Mouse (Mus musculus) neural tube, embryonic 11.5 days (tissue): ENCODE data around the gene Pskh1. TPM values are rescaled to one million over a fixed set of nuclear protein-coding genes. Genes with fewer than 3 reads are reported as not detected.

ENCODE experiments used
- ATAC-seq: fragments of 200-750 bp; cut with Nextera tagmentation; 2 replicates; pipeline ENCODE4 v1.8.0; 2017; ENCODE audit warnings: moderate number of reproducible peaks, mild to moderate bottlenecking, moderate TSS enrichment, moderate library complexity; ENCODE audit not compliant: insufficient read depth, low FRiP score, low TSS enrichment
- DNase-seq: peaks from one replicate; pipeline ENCODE4 v3.0.0-alpha.2; 2015; ENCODE audit warnings: low spot score
- H3K27ac ChIP-seq: fragments of 300-500 bp; sonication (generic); 2 replicates; pipeline ENCODE4 v1.5.1; 2014; ENCODE audit warnings: low read depth, mild to moderate bottlenecking, low read length
- H3K27me3 ChIP-seq: fragments of 300-500 bp; sonication (generic); 2 replicates; pipeline ENCODE4 v1.6.1; 2014; ENCODE audit warnings: mild to moderate bottlenecking, low read length, mixed read lengths; ENCODE audit not compliant: control insufficient read depth, insufficient read depth
- H3K36me3 ChIP-seq: fragments of 300-500 bp; sonication (generic); 2 replicates; pipeline ENCODE4 v1.6.1; 2014; ENCODE audit warnings: mild to moderate bottlenecking, low read length, moderate library complexity, mixed read lengths; ENCODE audit not compliant: control insufficient read depth, insufficient read depth
- H3K4me1 ChIP-seq: fragments of 300-500 bp; sonication (generic); 2 replicates; pipeline ENCODE4 v1.6.1; 2014; ENCODE audit warnings: low read length, mixed read lengths; ENCODE audit not compliant: control insufficient read depth, insufficient read depth
- H3K4me2 ChIP-seq: fragments of 300-500 bp; sonication (generic); 2 replicates; pipeline ENCODE4 v1.6.1; 2014; ENCODE audit warnings: low read depth, mild to moderate bottlenecking, moderate library complexity
- H3K4me3 ChIP-seq: fragments of 300-500 bp; sonication (generic); 2 replicates; pipeline ENCODE4 v1.5.1; 2014; ENCODE audit warnings: low read depth, low read length
- H3K9ac ChIP-seq: fragments of 300-500 bp; sonication (generic); 2 replicates; pipeline ENCODE4 v1.6.1; 2014; ENCODE audit warnings: mild to moderate bottlenecking, low read length
- H3K9me3 ChIP-seq: fragments of 300-500 bp; sonication (generic); 2 replicates; pipeline ENCODE4 v1.6.1; 2016; ENCODE audit warnings: low read length; ENCODE audit not compliant: control insufficient read depth
- WGBS: fragments of 180-500 bp; shearing (Covaris S2); extraction: QIAGEN DNeasy Blood & Tissue Kit; methylation state at CpG from one replicate; pipeline ENCODE4 v1.1.7; 2014; 5-methylcytosine and 5-hydroxymethylcytosine counted together
- polyA plus RNA-seq: library from polyadenylated mRNA; unstranded; fragments of >200 nt; fragmentation: Nextera tagmentation; extraction: Ambion mirVana; gene quantifications from 2 replicates; pipeline ENCODE4 v1.2.1, GENCODE M21; 2014

The Pskh1 gene
- polyA plus RNA-seq, 1 experiment from 2014 or later = 20.4 TPM

- WGBS = under 1% methylated on average over 45 of the region's 45 CpGs
- peaks cover 27% of the 10 kb centered on the region for H3K36me3 ChIP-seq
- H3K9ac ChIP-seq = peak within 1 kb of the TSS; percentile 94
- no peak within 1 kb of the TSS for H3K27ac ChIP-seq
- H3K4me3 ChIP-seq = peak within 1 kb of the TSS; percentile 95
- ATAC-seq = peak; percentile 83
- no peaks in the 10 kb centered on the region for H3K27me3 ChIP-seq
- peaks cover 10% of the 10 kb centered on the region for H3K4me1 ChIP-seq
- DNase-seq = peak; percentile 85
- no peaks in the 10 kb centered on the region for H3K9me3 ChIP-seq
- H3K4me2 ChIP-seq = peak within 1 kb of the TSS; percentile 76
Observed at GRCm38 (mm10) chr8:105880754-105881520, 19.3 kb upstream of the Pskh1 start, which contains the start of gene Edc4. Gene Edc4 (plus strand): TSS chr8:105880881.

GRCm38 (mm10) chr8:105889756-105890465 is 10.3 kb upstream of the Pskh1 start:
- H3K9ac ChIP-seq = no peak overlapping the region
- peaks cover 51% of the 10 kb centered on the region for H3K36me3 ChIP-seq
- H3K4me1 ChIP-seq = peaks cover 3% of the 10 kb centered on the region; the same call in 1 of the 2 replicates
- ATAC-seq = no peak
- no peaks in the 10 kb centered on the region for H3K9me3 ChIP-seq
- 93% methylated on average over 12 of the region's 12 CpGs for WGBS
- no peak overlapping the region for H3K4me3 ChIP-seq
- H3K4me2 ChIP-seq = no peak overlapping the region
- H3K27ac ChIP-seq = no peak overlapping the region
- H3K27me3 ChIP-seq = no peaks in the 10 kb centered on the region
- DNase-seq = no peak

- Histone ChIP-seq H3K27me3 (no peaks in the 10 kb centered on the region), H3K4me1 (peaks cover 3% of the 10 kb centered on the region; the same call in 1 of the 2 replicates), H3K9ac (no peak overlapping the region), H3K36me3 (peaks cover 42% of the 10 kb centered on the region), H3K4me3 (no peak overlapping the region), H3K4me2 (no peak overlapping the region), H3K9me3 (no peaks in the 10 kb centered on the region), H3K27ac (no peak overlapping the region)
- no peak for DNase-seq
- ATAC-seq = no peak
- 83% methylated on average over 6 of the region's 6 CpGs for WGBS
Observed at GRCm38 (mm10) chr8:105890870-105891269, 9.4 kb upstream of the Pskh1 start.

GRCm38 (mm10) chr8:105892432-105892831 is 7.8 kb upstream of the Pskh1 start:
- ATAC-seq = no peak
- Histone ChIP-seq H3K36me3 (peaks cover 32% of the 10 kb centered on the region), H3K4me3 (no peak overlapping the region)

GRCm38 (mm10) chr8:105893339-105893738 is 6.9 kb upstream of the Pskh1 start, which contains the start of gene Nrn1l:
Gene Nrn1l (plus strand): TSS chr8:105893567.
- Histone ChIP-seq H3K4me1 (peaks cover 3% of the 10 kb centered on the region; the same call in 1 of the 2 replicates), H3K4me2 (peak within 1 kb of the TSS; percentile 31), H3K4me3 (no peak within 1 kb of the TSS), H3K27ac (no peak within 1 kb of the TSS), H3K9me3 (no peaks in the 10 kb centered on the region), H3K27me3 (no peaks in the 10 kb centered on the region), H3K9ac (peak within 1 kb of the TSS; percentile 26; the same call in 1 of the 2 replicates), H3K36me3 (peaks cover 24% of the 10 kb centered on the region)
- ATAC-seq (peak; percentile 92), DNase-seq (peak; percentile 77)
- WGBS = 3% methylated on average over 11 of the region's 11 CpGs

More at GRCm38 (mm10) chr8:105892432-105892831, 7.8 kb upstream of the Pskh1 start:
- no peaks in the 10 kb centered on the region for H3K27me3 ChIP-seq
- no peak overlapping the region for H3K4me2 ChIP-seq
- no peak for DNase-seq
- no peak overlapping the region for H3K27ac ChIP-seq
- 87% methylated on average over 6 of the region's 6 CpGs for WGBS
- H3K9ac ChIP-seq = no peak overlapping the region
- H3K4me1 ChIP-seq = peaks cover 3% of the 10 kb centered on the region; the same call in 1 of the 2 replicates
- no peaks in the 10 kb centered on the region for H3K9me3 ChIP-seq

GRCm38 (mm10) chr8:105897801-105898480 is 2.3 kb upstream of the Pskh1 start:
- WGBS = 87% methylated on average over 9 of the region's 9 CpGs
- ATAC-seq (no peak), DNase-seq (no peak)
- Histone ChIP-seq H3K4me3 (no peak overlapping the region), H3K9ac (no peak overlapping the region), H3K9me3 (no peaks in the 10 kb centered on the region), H3K36me3 (no peaks in the 10 kb centered on the region), H3K27ac (no peak overlapping the region), H3K4me2 (no peak overlapping the region), H3K27me3 (no peaks in the 10 kb centered on the region), H3K4me1 (peaks cover 7% of the 10 kb centered on the region)

- Histone ChIP-seq H3K4me2 (peak overlapping the region; percentile 61), H3K9me3 (no peaks in the 10 kb centered on the region), H3K9ac (peak overlapping the region; percentile 92), H3K4me1 (peaks cover 4% of the 10 kb centered on the region), H3K27ac (no peak overlapping the region), H3K36me3 (no peaks in the 10 kb centered on the region), H3K4me3 (peak overlapping the region; percentile 83), H3K27me3 (no peaks in the 10 kb centered on the region)
- ATAC-seq = no peak
- no peak for DNase-seq
- WGBS = 43% methylated on average over 16 of the region's 16 CpGs
Observed at GRCm38 (mm10) chr8:105900941-105901616, 838 bp downstream of the Pskh1 start.

GRCm38 (mm10) chr8:105919390-105919789 is 19.1 kb downstream of the Pskh1 start:
- no peak overlapping the region for H3K4me3 ChIP-seq
- 86% methylated on average over 3 of the region's 3 CpGs for WGBS
- no peak for ATAC-seq

More at GRCm38 (mm10) chr8:105919390-105919789, 19.1 kb downstream of the Pskh1 start:
- Histone ChIP-seq H3K4me2 (no peak overlapping the region), H3K4me1 (no peaks in the 10 kb centered on the region), H3K9ac (no peak overlapping the region), H3K27ac (no peak overlapping the region), H3K9me3 (no peaks in the 10 kb centered on the region), H3K27me3 (no peaks in the 10 kb centered on the region), H3K36me3 (no peaks in the 10 kb centered on the region)
- no peak for DNase-seq
